Mouse (Mus musculus) neural tube, embryonic 14.5 days (tissue): Measurements from ENCODE around the gene Arhgap42. TPM values are rescaled to one million over a fixed set of nuclear protein-coding genes. Genes with fewer than 3 reads are reported as not detected.

Experiments used
- ATAC-seq: fragments of 200-750 bp; cut with Nextera tagmentation; 2 replicates; pipeline ENCODE4 v1.8.0; 2017; ENCODE audit warnings: low read depth, mild to moderate bottlenecking, moderate TSS enrichment, moderate library complexity
- H3K27ac ChIP-seq: fragments of 300-500 bp; sonication (generic); 2 replicates; pipeline ENCODE4 v1.5.1; 2014; ENCODE audit warnings: low read depth, mild to moderate bottlenecking, control low read depth, low read length, moderate library complexity, mixed read lengths
- H3K27me3 ChIP-seq: fragments of 300-500 bp; sonication (generic); 2 replicates; pipeline ENCODE4 v1.6.1; 2014; ENCODE audit warnings: low read length; ENCODE audit not compliant: control insufficient read depth, insufficient read depth
- H3K36me3 ChIP-seq: fragments of 300-500 bp; sonication (generic); 2 replicates; pipeline ENCODE4 v1.6.1; 2014; ENCODE audit warnings: low read length, mixed read lengths; ENCODE audit not compliant: control insufficient read depth, insufficient read depth
- H3K4me1 ChIP-seq: fragments of 300-500 bp; sonication (generic); 2 replicates; pipeline ENCODE4 v1.6.1; 2014; ENCODE audit warnings: low read length; ENCODE audit not compliant: control insufficient read depth, insufficient read depth
- H3K4me2 ChIP-seq: fragments of 300-500 bp; sonication (generic); 2 replicates; pipeline ENCODE4 v1.6.1; 2014; ENCODE audit warnings: mild to moderate bottlenecking, low read depth, low read length, control low read depth
- H3K4me3 ChIP-seq: fragments of 300-500 bp; sonication (generic); 2 replicates; pipeline ENCODE4 v1.5.1; 2014; ENCODE audit warnings: low read depth, low read length, control low read depth, mixed read lengths
- H3K9ac ChIP-seq: fragments of 300-500 bp; sonication (generic); replicated peaks from 2 replicates; pipeline ENCODE4 v1.6.1; 2014; ENCODE audit warnings: low read depth, mild to moderate bottlenecking, control low read depth, low read length, mixed read lengths
- H3K9me3 ChIP-seq: fragments of 300-500 bp; sonication (generic); 2 replicates; pipeline ENCODE4 v1.6.1; 2016; ENCODE audit warnings: low read length; ENCODE audit not compliant: control insufficient read depth
- WGBS: fragments of 180-500 bp; shearing (Covaris S2); extraction: QIAGEN DNeasy Blood & Tissue Kit; methylation state at CpG from one replicate; pipeline ENCODE4 v1.1.7; 2014; 5-methylcytosine and 5-hydroxymethylcytosine counted together
- polyA plus RNA-seq: library from polyadenylated mRNA; unstranded; fragments of >200 nt; fragmentation: Nextera tagmentation; extraction: Ambion mirVana; gene quantifications from 2 replicates; pipeline ENCODE4 v1.2.1, GENCODE M21; 2014

Arhgap42 gene
- polyA plus RNA-seq, 1 experiment from 2014 or later = 14.2 TPM

DNA sequence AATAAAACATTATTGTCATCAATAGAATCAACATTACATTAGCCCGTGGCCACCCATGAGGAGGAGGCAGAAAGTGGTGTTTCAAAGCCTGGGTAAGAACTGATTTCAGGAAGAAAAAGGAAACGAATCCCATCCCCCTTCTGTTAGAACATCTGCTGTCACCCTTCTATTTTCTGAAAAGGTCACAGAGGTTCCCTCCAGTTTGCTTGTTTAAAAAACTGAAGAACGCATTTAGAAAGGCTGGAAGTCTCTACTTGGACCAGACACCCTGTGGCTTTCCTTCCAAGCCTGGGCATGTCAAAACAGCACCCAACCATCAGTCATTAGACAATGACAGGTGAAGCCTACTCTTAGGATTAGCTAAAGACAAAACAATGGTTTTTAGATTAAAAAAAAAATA is 40.3 kb downstream of the Arhgap42 start:
- Histone ChIP-seq H3K27ac (no peak overlapping the region), H3K4me3 (no peak overlapping the region), H3K9ac (no peak overlapping the region), H3K27me3 (no peaks in the 10 kb centered on the region), H3K36me3 (no peaks in the 10 kb centered on the region), H3K9me3 (no peaks in the 10 kb centered on the region), H3K4me1 (no peaks in the 10 kb centered on the region), H3K4me2 (no peak overlapping the region)
- 23% methylated on average over 3 of the region's 3 CpGs for WGBS
- ATAC-seq = no peak

- Histone ChIP-seq H3K36me3 (no peaks in the 10 kb centered on the region), H3K27ac (no peak overlapping the region), H3K4me2 (no peak overlapping the region), H3K9ac (no peak overlapping the region), H3K4me3 (no peak overlapping the region), H3K4me1 (no peaks in the 10 kb centered on the region), H3K9me3 (no peaks in the 10 kb centered on the region), H3K27me3 (no peaks in the 10 kb centered on the region)
- peak; percentile 44; the same call in 1 of the 2 replicates for ATAC-seq
Measured at GRCm38 (mm10) chr9:9196046-9196445, 42.9 kb downstream of the Arhgap42 start.

DNA sequence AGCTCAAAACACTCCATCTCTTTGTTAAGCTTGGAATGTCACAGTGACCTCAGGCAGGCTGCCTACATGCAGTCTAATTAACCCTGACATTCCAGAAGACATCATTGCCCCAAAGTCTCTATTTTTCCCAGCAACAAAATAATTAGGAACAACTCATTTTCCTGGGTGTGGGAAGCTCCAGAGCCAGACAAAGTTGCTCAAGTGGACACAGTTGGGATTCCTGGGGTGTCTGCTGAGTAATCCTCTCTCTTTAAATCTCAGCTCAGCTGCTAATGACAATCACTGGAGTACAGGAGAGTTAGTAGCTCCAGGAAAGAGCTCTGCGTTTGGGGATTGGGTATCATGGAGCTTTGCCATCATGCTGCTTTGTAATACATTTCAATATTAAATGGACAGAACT is 44.4 kb downstream of the Arhgap42 start:
- Histone ChIP-seq H3K9me3 (no peaks in the 10 kb centered on the region), H3K27me3 (no peaks in the 10 kb centered on the region), H3K9ac (no peak overlapping the region), H3K36me3 (no peaks in the 10 kb centered on the region), H3K4me1 (no peaks in the 10 kb centered on the region), H3K4me2 (no peak overlapping the region), H3K27ac (no peak overlapping the region), H3K4me3 (no peak overlapping the region)
- WGBS = 65% methylated on average over 1 of the region's 1 CpGs
- peak; percentile 35; the same call in 1 of the 2 replicates for ATAC-seq

DNA sequence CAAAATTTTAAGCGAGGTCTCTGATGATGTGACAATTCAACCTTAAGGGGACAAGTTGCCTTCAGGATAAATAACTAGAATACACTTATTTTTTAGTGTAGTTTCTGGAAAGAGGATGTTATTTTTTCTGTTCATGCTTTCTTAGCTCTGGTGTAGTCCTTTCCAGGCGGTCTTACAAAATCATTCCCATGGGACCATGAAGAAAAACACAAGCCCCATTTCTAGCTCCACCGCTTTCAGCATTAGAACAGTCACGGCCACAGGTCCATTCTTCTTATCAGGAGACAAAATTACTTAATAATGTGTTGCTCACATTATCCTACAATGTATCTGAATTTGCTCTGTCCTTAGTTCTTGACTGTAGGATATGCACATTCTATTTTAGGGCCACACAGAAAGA is 46.2 kb downstream of the Arhgap42 start:
- WGBS = 93% methylated on average over 4 of the region's 4 CpGs
- no peak overlapping the region for H3K9ac ChIP-seq
- no peak overlapping the region for H3K4me3 ChIP-seq
- no peaks in the 10 kb centered on the region for H3K9me3 ChIP-seq
- no peak for ATAC-seq
- H3K27me3 ChIP-seq = no peaks in the 10 kb centered on the region
- no peaks in the 10 kb centered on the region for H3K36me3 ChIP-seq
- no peaks in the 10 kb centered on the region for H3K4me1 ChIP-seq
- no peak overlapping the region for H3K27ac ChIP-seq
- H3K4me2 ChIP-seq = no peak overlapping the region

DNA sequence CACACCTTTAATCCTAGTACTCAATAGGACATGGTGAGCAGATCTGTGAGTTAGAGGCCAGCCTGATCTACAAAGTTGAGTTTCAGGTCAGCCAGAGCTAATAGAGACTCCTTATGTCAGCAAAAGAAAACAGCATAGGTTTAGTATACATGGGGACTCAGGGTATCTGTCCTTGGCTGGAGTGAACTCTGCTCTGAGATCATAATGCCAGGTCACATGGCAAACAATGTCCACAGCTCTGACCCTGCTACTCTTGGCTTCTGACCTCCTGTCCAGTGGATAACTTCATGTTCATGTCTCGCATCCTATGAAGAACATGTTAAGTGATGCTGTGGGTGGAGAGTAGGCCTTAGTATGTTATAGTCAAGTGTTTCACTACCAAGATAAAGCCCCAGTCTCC is 48.1 kb downstream of the Arhgap42 start:
- WGBS = 87% methylated on average over 1 of the region's 1 CpGs
- Histone ChIP-seq H3K27me3 (no peaks in the 10 kb centered on the region), H3K9ac (no peak overlapping the region), H3K36me3 (no peaks in the 10 kb centered on the region), H3K4me1 (no peaks in the 10 kb centered on the region), H3K4me2 (no peak overlapping the region), H3K27ac (no peak overlapping the region), H3K4me3 (no peak overlapping the region), H3K9me3 (no peaks in the 10 kb centered on the region)
- ATAC-seq = no peak

DNA sequence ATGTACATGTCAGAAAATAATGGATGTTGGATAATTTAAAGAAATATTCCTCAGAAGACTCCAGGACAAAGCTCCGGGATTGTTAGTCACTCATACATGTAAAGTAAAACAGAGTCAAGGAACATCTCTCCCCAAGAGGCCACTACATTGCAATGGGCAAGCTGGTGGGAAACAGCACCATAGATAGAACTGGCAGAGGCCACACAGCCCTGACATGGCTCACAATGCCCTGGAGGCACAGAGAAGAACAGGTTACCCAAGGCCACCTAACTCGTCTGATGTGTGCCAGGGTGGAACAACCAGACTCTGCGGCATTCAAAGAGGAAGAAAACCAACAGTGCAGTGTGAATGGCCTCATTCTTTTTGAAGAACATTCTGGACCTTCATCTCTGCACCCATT is 50.7 kb downstream of the Arhgap42 start:
- no peak overlapping the region for H3K4me3 ChIP-seq
- no peak for ATAC-seq
- H3K9me3 ChIP-seq = no peaks in the 10 kb centered on the region
- H3K27ac ChIP-seq = no peak overlapping the region
- no peaks in the 10 kb centered on the region for H3K36me3 ChIP-seq
- 90% methylated on average over 3 of the region's 3 CpGs for WGBS
- H3K4me1 ChIP-seq = no peaks in the 10 kb centered on the region
- H3K4me2 ChIP-seq = no peak overlapping the region
- H3K27me3 ChIP-seq = no peaks in the 10 kb centered on the region
- no peak overlapping the region for H3K9ac ChIP-seq

- H3K27me3 ChIP-seq = no peaks in the 10 kb centered on the region
- 91% methylated on average over 4 of the region's 4 CpGs for WGBS
- no peak for ATAC-seq
Measured at GRCm38 (mm10) chr9:9177745-9178144, 61.2 kb downstream of the Arhgap42 start.

GRCm38 (mm10) chr9:9174924-9175323 is 64.0 kb downstream of the Arhgap42 start:
- WGBS = 80% methylated on average over 2 of the region's 2 CpGs
- H3K27me3 ChIP-seq = no peaks in the 10 kb centered on the region
- H3K9ac ChIP-seq = no peak overlapping the region
- no peak overlapping the region for H3K4me2 ChIP-seq
- H3K4me3 ChIP-seq = no peak overlapping the region
- H3K27ac ChIP-seq = no peak overlapping the region
- H3K4me1 ChIP-seq = no peaks in the 10 kb centered on the region
- no peaks in the 10 kb centered on the region for H3K9me3 ChIP-seq
- no peaks in the 10 kb centered on the region for H3K36me3 ChIP-seq
- no peak for ATAC-seq

More at GRCm38 (mm10) chr9:9177745-9178144, 61.2 kb downstream of the Arhgap42 start:
- H3K4me3 ChIP-seq = no peak overlapping the region
- H3K36me3 ChIP-seq = no peaks in the 10 kb centered on the region
- H3K9ac ChIP-seq = no peak overlapping the region
- no peak overlapping the region for H3K27ac ChIP-seq
- H3K9me3 ChIP-seq = no peaks in the 10 kb centered on the region
- no peaks in the 10 kb centered on the region for H3K4me1 ChIP-seq
- H3K4me2 ChIP-seq = no peak overlapping the region

GRCm38 (mm10) chr9:9174206-9174605 is 64.7 kb downstream of the Arhgap42 start:
- Histone ChIP-seq H3K9me3 (no peaks in the 10 kb centered on the region), H3K27ac (no peak overlapping the region), H3K9ac (no peak overlapping the region), H3K4me2 (no peak overlapping the region), H3K27me3 (no peaks in the 10 kb centered on the region), H3K4me3 (no peak overlapping the region), H3K36me3 (no peaks in the 10 kb centered on the region), H3K4me1 (no peaks in the 10 kb centered on the region)
- no peak for ATAC-seq
- WGBS = 88% methylated on average over 5 of the region's 5 CpGs

DNA sequence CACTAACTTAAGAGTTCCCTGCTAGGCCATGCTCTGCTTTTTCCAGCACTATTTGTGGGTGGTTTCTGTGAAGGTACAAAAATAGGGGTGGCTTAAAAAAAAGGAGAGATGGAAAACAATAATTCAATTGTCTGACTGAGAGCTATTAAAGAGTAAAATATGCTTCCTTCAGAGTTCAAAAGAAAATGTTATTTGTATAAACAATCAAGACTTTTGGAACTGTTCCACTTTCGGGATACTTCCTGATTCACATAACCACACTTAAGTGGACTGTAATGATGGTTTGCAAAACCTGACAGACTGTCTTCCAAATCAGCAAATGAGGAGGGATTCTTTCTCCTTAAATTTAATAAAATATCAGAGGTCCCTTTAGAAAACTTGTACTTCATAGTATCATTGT is 65.8 kb downstream of the Arhgap42 start:
- Histone ChIP-seq H3K4me1 (no peaks in the 10 kb centered on the region), H3K27ac (no peak overlapping the region), H3K4me2 (no peak overlapping the region), H3K4me3 (no peak overlapping the region), H3K36me3 (no peaks in the 10 kb centered on the region), H3K27me3 (no peaks in the 10 kb centered on the region), H3K9me3 (no peaks in the 10 kb centered on the region), H3K9ac (no peak overlapping the region)
- no peak for ATAC-seq
- 76% methylated on average over 1 of the region's 1 CpGs for WGBS
